Mouse (Mus musculus) myocyte (in vitro differentiated cells): ENCODE data around the gene Gm9918. TPM values are rescaled to one million over a fixed set of nuclear protein-coding genes. Genes with fewer than 3 reads are reported as not detected.

Experiments used
- H3K27me3 ChIP-seq: one replicate; pipeline ENCODE4 v1.6.1; 2011; ENCODE audit not compliant: control insufficient read depth, insufficient read depth, insufficient read length
- H3K36me3 ChIP-seq: one replicate; pipeline ENCODE4 v1.6.1; 2011; ENCODE audit not compliant: control insufficient read depth, insufficient read depth
- H3K4me2 ChIP-seq: one replicate; pipeline ENCODE4 v1.6.1; 2011; ENCODE audit warnings: low read depth, control low read depth
- H3K4me3 ChIP-seq: one replicate; pipeline ENCODE4 v1.5.1; 2011; ENCODE audit warnings: mild to moderate bottlenecking, control low read depth, moderate library complexity
- H3K79me2 ChIP-seq: one replicate; pipeline ENCODE4 v1.6.1; 2011; ENCODE audit not compliant: control insufficient read depth, insufficient read depth
- H3ac ChIP-seq: one replicate; pipeline ENCODE4 v1.6.1; 2011; ENCODE audit not compliant: control insufficient read depth, insufficient read length
- CEBPB ChIP-seq: IDR thresholded peaks from 2 replicates; pipeline ENCODE4 v1.6.1; 2011; ENCODE audit warnings: mild to moderate bottlenecking, moderate library complexity; ENCODE audit not compliant: poor library complexity, insufficient read depth, severe bottlenecking
- E2F4 ChIP-seq: IDR thresholded peaks from one replicate; pipeline ENCODE4 v1.6.1; 2011; ENCODE audit warnings: mild to moderate bottlenecking, control low read depth, moderate library complexity; ENCODE audit not compliant: insufficient read depth
- MAX ChIP-seq: IDR thresholded peaks from one replicate; pipeline ENCODE4 v1.6.1; 2011; ENCODE audit warnings: low read depth, mild to moderate bottlenecking, control low read depth
- MYOD1 ChIP-seq, 3 experiments: IDR thresholded peaks; one replicate each; pipeline ENCODE4 v1.6.1; 2011; ENCODE audit warnings: control low read depth in 2 of 3, low read depth in 2 of 3, mild to moderate bottlenecking in 2 of 3, moderate library complexity in 1 of 3; ENCODE audit not compliant: insufficient read length in 2 of 3, control insufficient read depth in 1 of 3
- MYOG ChIP-seq, 3 experiments: IDR thresholded peaks; one replicate each; pipeline ENCODE4 v1.6.1; 2011; ENCODE audit warnings: control low read depth in 2 of 3, low read depth in 2 of 3, mild to moderate bottlenecking in 2 of 3; ENCODE audit not compliant: insufficient read length in 2 of 3, control insufficient read depth in 1 of 3, insufficient read depth in 1 of 3
- POLR2A ChIP-seq: IDR thresholded peaks from one replicate; pipeline ENCODE4 v1.6.1; 2011; ENCODE audit warnings: low read depth, mild to moderate bottlenecking, control low read depth, moderate library complexity; ENCODE audit not compliant: insufficient read length
- POLR2AphosphoS2 ChIP-seq: IDR thresholded peaks from one replicate; pipeline ENCODE4 v1.6.1; 2011; ENCODE audit warnings: low read depth, control low read depth; ENCODE audit not compliant: insufficient read length
- REST ChIP-seq: IDR thresholded peaks from one replicate; pipeline ENCODE4 v1.6.1; 2011; ENCODE audit warnings: mild to moderate bottlenecking, control low read depth, moderate library complexity; ENCODE audit not compliant: insufficient read depth, insufficient read length
- SRF ChIP-seq: IDR thresholded peaks from one replicate; pipeline ENCODE4 v1.6.1; 2011; ENCODE audit warnings: low read depth; ENCODE audit not compliant: control insufficient read depth, insufficient read length
- TCF12 ChIP-seq: IDR thresholded peaks from one replicate; pipeline ENCODE4 v1.6.1; 2011; ENCODE audit warnings: mild to moderate bottlenecking, control low read depth; ENCODE audit not compliant: poor library complexity, insufficient read depth, severe bottlenecking
- TCF3 ChIP-seq: IDR thresholded peaks from one replicate; pipeline ENCODE4 v1.6.1; 2011; ENCODE audit warnings: low read depth, control low read depth; ENCODE audit not compliant: insufficient read length
- USF1 ChIP-seq: IDR thresholded peaks from one replicate; pipeline ENCODE4 v1.6.1; 2011; ENCODE audit warnings: low read depth, mild to moderate bottlenecking, control low read depth, moderate library complexity
- polyA plus RNA-seq: library from polyadenylated mRNA; unstranded; fragments of >200 nt; fragmentation: generic; extraction: Trizol; gene quantifications from one replicate; pipeline ENCODE4 v1.2.1, GENCODE M21; 2012; ENCODE audit warnings: missing spikeins

Gm9918 gene
- polyA plus RNA-seq, 1 experiment, result not detected

GRCm38 (mm10) chr15:102283648-102284047, 13.3 kb downstream of the Gm9918 start:
- Histone ChIP-seq H3K36me3 (no peaks in the 10 kb centered on the region), H3ac (no peak overlapping the region), H3K79me2 (peaks cover 16% of the 10 kb centered on the region), H3K27me3 (no peaks in the 10 kb centered on the region), H3K4me3 (no peak overlapping the region), H3K4me2 (no peak overlapping the region)
- TF ChIP-seq MYOD1 (IDR thresholded peaks at IDR 0.05; ENCODE audit: control insufficient read depth in 1 of 3, insufficient read length in 2 of 3, low read depth in 2 of 3), result no peak
- TF ChIP-seq TCF3, result no peak
- TF ChIP-seq USF1, result no peak
- no peak for TF ChIP-seq MAX
- no peak for TF ChIP-seq REST
- no peak for TF ChIP-seq TCF12
- TF ChIP-seq POLR2A, result no peak
- TF ChIP-seq CEBPB, result no peak
- no peak for TF ChIP-seq SRF
- no peak for TF ChIP-seq E2F4
- TF ChIP-seq MYOG (IDR thresholded peaks at IDR 0.05; ENCODE audit: control insufficient read depth in 1 of 3, insufficient read depth in 1 of 3, insufficient read length in 2 of 3, low read depth in 2 of 3), result no peak
- TF ChIP-seq POLR2AphosphoS2, result no peak

GRCm38 (mm10) chr15:102287395-102287794, 17.0 kb downstream of the Gm9918 start:
- Histone ChIP-seq H3K27me3 (no peaks in the 10 kb centered on the region), H3K79me2 (no peaks in the 10 kb centered on the region), H3K4me2 (no peak overlapping the region), H3K36me3 (no peaks in the 10 kb centered on the region), H3ac (no peak overlapping the region), H3K4me3 (no peak overlapping the region)
- TF ChIP-seq TCF3 (no peak), E2F4 (no peak), CEBPB (no peak), SRF (no peak), MYOD1 (IDR thresholded peaks at IDR 0.05; ENCODE audit: control insufficient read depth in 1 of 3, insufficient read length in 2 of 3, low read depth in 2 of 3) (no peak), TCF12 (no peak), MYOG (IDR thresholded peaks at IDR 0.05; ENCODE audit: control insufficient read depth in 1 of 3, insufficient read depth in 1 of 3, insufficient read length in 2 of 3, low read depth in 2 of 3) (no peak), POLR2A (no peak), REST (no peak), POLR2AphosphoS2 (no peak), USF1 (no peak), MAX (no peak)

GRCm38 (mm10) chr15:102295633-102296367, 25.4 kb downstream of the Gm9918 start, which contains the start of gene Espl1:
TSS of gene Espl1 (plus strand) at chr15:102296266.
- no peak for TF ChIP-seq MYOG (IDR thresholded peaks at IDR 0.05; ENCODE audit: control insufficient read depth in 1 of 3, insufficient read depth in 1 of 3, insufficient read length in 2 of 3, low read depth in 2 of 3)
- peak; percentile 95 for TF ChIP-seq POLR2A
- peak; percentile 100 for TF ChIP-seq USF1
- peak; percentile 16 for TF ChIP-seq SRF
- TF ChIP-seq REST, result no peak
- no peak for TF ChIP-seq TCF3
- TF ChIP-seq MYOD1 (IDR thresholded peaks at IDR 0.05; ENCODE audit: control insufficient read depth in 1 of 3, insufficient read length in 2 of 3, low read depth in 2 of 3), result peak in 2 of 3 experiments; percentile 0 to 15
- TF ChIP-seq POLR2AphosphoS2, result peak; percentile 92
- TF ChIP-seq E2F4, result peak; percentile 99
- H3K4me3 ChIP-seq, result peak within 1 kb of the TSS; percentile 75
- no peaks in the 10 kb centered on the region for H3K27me3 ChIP-seq
- peaks cover 24% of the 10 kb centered on the region for H3K79me2 ChIP-seq
- H3K36me3 ChIP-seq, result peaks cover 11% of the 10 kb centered on the region
- H3ac ChIP-seq, result peak within 1 kb of the TSS; percentile 38
- H3K4me2 ChIP-seq, result peak within 1 kb of the TSS; percentile 99

GRCm38 (mm10) chr15:102296368-102297006, 26.1 kb downstream of the Gm9918 start:
- H3K36me3 ChIP-seq, result peaks cover 16% of the 10 kb centered on the region
- peak overlapping the region; percentile 38 for H3ac ChIP-seq
- H3K27me3 ChIP-seq, result no peaks in the 10 kb centered on the region
- peaks cover 24% of the 10 kb centered on the region for H3K79me2 ChIP-seq
- peak overlapping the region; percentile 75 for H3K4me3 ChIP-seq
- peak in 1 of 3 experiments; percentile 0 for TF ChIP-seq MYOD1 (IDR thresholded peaks at IDR 0.05; ENCODE audit: control insufficient read depth in 1 of 3, insufficient read length in 2 of 3, low read depth in 2 of 3)
- TF ChIP-seq POLR2A, result no peak
- peak; percentile 1 for TF ChIP-seq SRF
- TF ChIP-seq TCF12, result no peak
- H3K4me2 ChIP-seq, result peak overlapping the region; percentile 99

- Histone ChIP-seq H3K4me3 (no peak overlapping the region), H3K27me3 (no peaks in the 10 kb centered on the region)
- TF ChIP-seq POLR2AphosphoS2 (no peak), TCF12 (no peak), USF1 (no peak), MAX (no peak), MYOG (IDR thresholded peaks at IDR 0.05; ENCODE audit: control insufficient read depth in 1 of 3, insufficient read depth in 1 of 3, insufficient read length in 2 of 3, low read depth in 2 of 3) (no peak), POLR2A (no peak), CEBPB (no peak), TCF3 (no peak)
These were observed 32.2 kb downstream of the Gm9918 start for GRCm38 (mm10) chr15:102302542-102302941.

More at GRCm38 (mm10) chr15:102302542-102302941, 32.2 kb downstream of the Gm9918 start:
- no peak overlapping the region for H3K4me2 ChIP-seq
- peaks cover 12% of the 10 kb centered on the region for H3K79me2 ChIP-seq
- no peak overlapping the region for H3ac ChIP-seq
- peaks cover 41% of the 10 kb centered on the region for H3K36me3 ChIP-seq
